Comparison of ENCODE assay signal across 16 mouse cellular contexts in genomic region chr9:21133064-21133707, GRCm38 (mm10). TPM values are rescaled to one million over a fixed set of nuclear protein-coding genes. Genes with fewer than 3 reads are reported as not detected.
DNase-seq lines count a peak whose midpoint lies in the region; ATAC-seq lines count a peak whose summit lies in the region.
"Had no signal": no experiment of that assay in that cellular context is flagged by ENCODE, and none has a peak within 500 bp of the region (broad histone marks: within the 10 kb centered on the region; RNA-seq: fewer than 3 reads in every experiment).

No protein-coding gene starts in this region.

- no peak overlapping the region for H3K4me3 ChIP-seq in hindbrain, embryonic 13.5 days
- H3K4me3 ChIP-seq in hindbrain, embryonic 10.5 days: no peak overlapping the region
- H3K4me3 ChIP-seq: embryonic facial prominence, embryonic 13.5 days; forebrain, embryonic 12.5 days; liver, embryonic 15.5 days had no signal

- no peak for ATAC-seq in hindbrain, embryonic 13.5 days (ENCODE audit: low FRiP score)
- ATAC-seq in granulocyte monocyte progenitor cell, adult 5-6 weeks (replicated peaks; ENCODE audit: poor library complexity, severe bottlenecking): peak; percentile 12; the same call in 1 of the 2 replicates

- WGBS in hindbrain, embryonic 13.5 days: 86% methylated on average over 9 of the region's 9 CpGs
- 87% methylated on average over 9 of the region's 9 CpGs for WGBS in hindbrain, embryonic 10.5 days

- H3K27ac ChIP-seq in hindbrain, embryonic 13.5 days: no peak overlapping the region
- H3K27ac ChIP-seq in hindbrain, embryonic 10.5 days: no peak overlapping the region
- H3K27ac ChIP-seq: embryonic facial prominence, embryonic 13.5 days; forebrain, embryonic 12.5 days; liver, embryonic 15.5 days had no signal

- H3K4me2 ChIP-seq in hindbrain, embryonic 13.5 days: no peak overlapping the region
- H3K4me2 ChIP-seq: embryonic facial prominence, embryonic 13.5 days; forebrain, embryonic 12.5 days; liver, embryonic 15.5 days had no signal

- H3K9ac ChIP-seq in hindbrain, embryonic 13.5 days: 0 out of 2 replicates have a peak overlapping the region, but pooled peaks have one; percentile 29
- H3K9ac ChIP-seq: embryonic facial prominence, embryonic 13.5 days; forebrain, embryonic 12.5 days; liver, embryonic 15.5 days had no signal

- H3K36me3 ChIP-seq in hindbrain, embryonic 13.5 days: peaks cover 12% of the 10 kb centered on the region
- peaks cover 16% of the 10 kb centered on the region for H3K36me3 ChIP-seq in hindbrain, embryonic 10.5 days

- DNase-seq in hindbrain, embryonic 10.5 days (ENCODE audit: low spot score): no peak
- peak; percentile 82 for DNase-seq in CD4-positive helper T cell, adult 2 months (ENCODE audit: low read depth, low spot score)
- DNase-seq in thymus, postnatal 10 days (ENCODE audit: low spot score in 2 of 2): peak; percentile 44 to 52
- no peak for DNase-seq in embryo, embryonic 10 days (ENCODE audit: low spot score)
- no peak for DNase-seq in heart, postnatal 4 days
- DNase-seq in urinary bladder, adult 2 months (ENCODE audit: low spot score): no peak
- DNase-seq: adrenal gland, postnatal 14 days; cerebellum, postnatal 36 days; heart, postnatal 36 days; kidney, adult 11 months; kidney, postnatal 36 days had no signal

- H3K27me3 ChIP-seq in hindbrain, embryonic 13.5 days: no peaks in the 10 kb centered on the region
- H3K27me3 ChIP-seq in hindbrain, embryonic 10.5 days (ENCODE audit: insufficient read depth, poor library complexity, severe bottlenecking): no peaks in the 10 kb centered on the region
- H3K27me3 ChIP-seq: embryonic facial prominence, embryonic 13.5 days; forebrain, embryonic 12.5 days; liver, embryonic 15.5 days had no signal

- peaks cover 7% of the 10 kb centered on the region for H3K4me1 ChIP-seq in hindbrain, embryonic 13.5 days (replicated peaks)
- peaks cover 17% of the 10 kb centered on the region for H3K4me1 ChIP-seq in hindbrain, embryonic 10.5 days (replicated peaks)

- H3K9me3 ChIP-seq in hindbrain, embryonic 13.5 days: no peaks in the 10 kb centered on the region
- no peaks in the 10 kb centered on the region for H3K9me3 ChIP-seq in hindbrain, embryonic 10.5 days
- H3K9me3 ChIP-seq: embryonic facial prominence, embryonic 13.5 days; forebrain, embryonic 12.5 days; liver, embryonic 15.5 days had no signal

RNA-seq across cellular contexts. Expression of gene Tyk2, which starts 2.1 kb away (rescaled TPM):
- polyA plus RNA-seq in hindbrain, embryonic 13.5 days (2015; fragmentation: Nextera tagmentation; extraction: Ambion mirVana): 12.4 and 12.8 TPM in 2 replicates
- 15.3 and 15.5 TPM in 2 replicates for polyA plus RNA-seq in hindbrain, embryonic 10.5 days (2016; fragmentation: Nextera tagmentation; extraction: Ambion mirVana)
- 27.1 and 28.6 TPM in 2 replicates for total RNA-seq in granulocyte monocyte progenitor cell, adult 5-6 weeks (2014; fragmentation: Nextera tagmentation)
- 19.0 and 19.8 TPM in 2 replicates for total RNA-seq in granulocyte monocyte progenitor cell, adult 5-6 weeks (2017)
- total RNA-seq in heart, postnatal 4 days (2021): 1 to 10 TPM; 7.7 to 8.2 TPM
- polyA plus RNA-seq in urinary bladder, adult 2 months (2012; rRNA removed): 23.9 and 28.5 TPM in 2 replicates

RNA-seq across cellular contexts. Expression of gene Cdc37, which starts 16.6 kb away (rescaled TPM):
- polyA plus RNA-seq in hindbrain, embryonic 13.5 days (2015; fragmentation: Nextera tagmentation; extraction: Ambion mirVana): 221 and 223 TPM in 2 replicates
- 333 and 374 TPM in 2 replicates for polyA plus RNA-seq in hindbrain, embryonic 10.5 days (2016; fragmentation: Nextera tagmentation; extraction: Ambion mirVana)
- total RNA-seq in granulocyte monocyte progenitor cell, adult 5-6 weeks (2014; fragmentation: Nextera tagmentation): 120 and 157 TPM in 2 replicates
- total RNA-seq in granulocyte monocyte progenitor cell, adult 5-6 weeks (2017): 285 and 306 TPM in 2 replicates
- total RNA-seq in heart, postnatal 4 days (2021): 100 to 1,000 TPM; 145 to 158 TPM
- 198 and 211 TPM in 2 replicates for polyA plus RNA-seq in urinary bladder, adult 2 months (2012; rRNA removed)

RNA-seq across cellular contexts. Expression of gene Pde4a, which starts 32.3 kb away (rescaled TPM):
- 17.6 and 18.8 TPM in 2 replicates for polyA plus RNA-seq in hindbrain, embryonic 13.5 days (2015; fragmentation: Nextera tagmentation; extraction: Ambion mirVana)
- polyA plus RNA-seq in hindbrain, embryonic 10.5 days (2016; fragmentation: Nextera tagmentation; extraction: Ambion mirVana): 3.7 and 6.5 TPM in 2 replicates
- 19.9 and 25.7 TPM in 2 replicates for total RNA-seq in granulocyte monocyte progenitor cell, adult 5-6 weeks (2014; fragmentation: Nextera tagmentation)
- 3.8 and 4.1 TPM in 2 replicates for total RNA-seq in granulocyte monocyte progenitor cell, adult 5-6 weeks (2017)
- total RNA-seq in heart, postnatal 4 days (2021): 10 to 100 TPM; 18.7 to 21.1 TPM
- polyA plus RNA-seq in urinary bladder, adult 2 months (2012; rRNA removed): 8.3 and 11.6 TPM in 2 replicates

RNA-seq across cellular contexts. Expression of gene Raver1, which starts 41.4 kb away (rescaled TPM):
- polyA plus RNA-seq in hindbrain, embryonic 13.5 days (2015; fragmentation: Nextera tagmentation; extraction: Ambion mirVana): 28.3 and 32.5 TPM in 2 replicates
- polyA plus RNA-seq in hindbrain, embryonic 10.5 days (2016; fragmentation: Nextera tagmentation; extraction: Ambion mirVana): 94.3 and 103 TPM in 2 replicates
- total RNA-seq in granulocyte monocyte progenitor cell, adult 5-6 weeks (2014; fragmentation: Nextera tagmentation): 59.8 and 74.1 TPM in 2 replicates
- 19.6 and 22.9 TPM in 2 replicates for total RNA-seq in granulocyte monocyte progenitor cell, adult 5-6 weeks (2017)
- 10 to 100 TPM; 44.4 to 48.9 TPM for total RNA-seq in heart, postnatal 4 days (2021)
- polyA plus RNA-seq in urinary bladder, adult 2 months (2012; rRNA removed): 24.2 and 33.2 TPM in 2 replicates

RNA-seq across cellular contexts. Expression of gene Gm38431, which starts 41.4 kb away (rescaled TPM):
- polyA plus RNA-seq in hindbrain, embryonic 13.5 days (2015; fragmentation: Nextera tagmentation; extraction: Ambion mirVana): 0.92 and 2.8 TPM in 2 replicates
- polyA plus RNA-seq in hindbrain, embryonic 10.5 days (2016; fragmentation: Nextera tagmentation; extraction: Ambion mirVana): 2.9 and 3.7 TPM in 2 replicates
- 61.0 and 67.3 TPM in 2 replicates for total RNA-seq in granulocyte monocyte progenitor cell, adult 5-6 weeks (2014; fragmentation: Nextera tagmentation)
- 5.5 and 7.5 TPM in 2 replicates for total RNA-seq in granulocyte monocyte progenitor cell, adult 5-6 weeks (2017)
- 1 to 10 TPM in 1 of 2 experiments, under 1 TPM in 1; 0.64 to 2.2 TPM for total RNA-seq in heart, postnatal 4 days (2021)
- 1.3 and 1.8 TPM in 2 replicates for polyA plus RNA-seq in urinary bladder, adult 2 months (2012; rRNA removed)

Comparison
In these comparisons a context has a peak if more than half of its experiments do, and no peak if none do; other contexts are left out.
1. DNase-seq: peak in CD4-positive helper T cell, adult 2 months (single experiment) and thymus, postnatal 10 days (2 of 2); none in hindbrain, embryonic 10.5 days (single experiment), embryo, embryonic 10 days (single experiment), heart, postnatal 4 days (single experiment) and urinary bladder, adult 2 months (single experiment).